Mouse (Mus musculus) R1 (cell line): ENCODE measurements around the gene Ccnb1.
"Not testable (repeated sequence)": the region's sequence is repeated elsewhere in the genome, so short reads cannot be mapped to it uniquely, and the experiment has no call there.

Source experiments
- DNase-seq: peaks from one replicate; pipeline ENCODE4 v3.0.0-alpha.2; 2018; ENCODE audit warnings: low read depth, low spot score

The Ccnb1 gene

GRCm38 (mm10) chr13:100786414-100786867 lies at the start of gene Ccnb1:
Gene Ccnb1 (minus strand): TSS chr13:100786570.
- peak; percentile 97 for DNase-seq

GRCm38 (mm10) chr13:100834777-100835176 lies 48.4 kb upstream of the Ccnb1 start:
- DNase-seq: no peak

GRCm38 (mm10) chr13:100833640-100834002 lies 47.3 kb upstream of the Ccnb1 start:
- DNase-seq: no peak

- peak; percentile 99 for DNase-seq
Measured at GRCm38 (mm10) chr13:100832741-100833639, 46.6 kb upstream of the Ccnb1 start, which contains the start of gene Slc30a5. Gene Slc30a5 (minus strand): TSS chr13:100833427.

GRCm38 (mm10) chr13:100832188-100832587 lies 45.8 kb upstream of the Ccnb1 start:
- DNase-seq: no peak

- DNase-seq: no peak
Measured at GRCm38 (mm10) chr13:100831123-100831522, 44.8 kb upstream of the Ccnb1 start.

GRCm38 (mm10) chr13:100825627-100826410 lies 39.4 kb upstream of the Ccnb1 start:
- no peak for DNase-seq

GRCm38 (mm10) chr13:100824916-100825315 lies 38.5 kb upstream of the Ccnb1 start:
- no peak for DNase-seq

- no peak for DNase-seq
Measured at GRCm38 (mm10) chr13:100824306-100824705, 37.9 kb upstream of the Ccnb1 start.

- DNase-seq: no peak
Measured at GRCm38 (mm10) chr13:100823863-100824262, 37.5 kb upstream of the Ccnb1 start.

GRCm38 (mm10) chr13:100814451-100814850 lies 28.1 kb upstream of the Ccnb1 start:
- DNase-seq: no peak

- no peak for DNase-seq
Measured at GRCm38 (mm10) chr13:100805776-100806175, 19.4 kb upstream of the Ccnb1 start.

- no peak for DNase-seq
Measured at GRCm38 (mm10) chr13:100797171-100797570, 10.8 kb upstream of the Ccnb1 start.

GRCm38 (mm10) chr13:100789083-100789482 lies 2.7 kb upstream of the Ccnb1 start:
- DNase-seq: no peak

GRCm38 (mm10) chr13:100788057-100788456 lies 1.7 kb upstream of the Ccnb1 start:
- DNase-seq: not testable (repeated sequence)

GRCm38 (mm10) chr13:100787316-100788010 lies 1.1 kb upstream of the Ccnb1 start:
- DNase-seq: peak; percentile 82

GRCm38 (mm10) chr13:100785806-100786413 lies 460 bp downstream of the Ccnb1 start:
- DNase-seq: peak; percentile 54

- DNase-seq: no peak
Measured at GRCm38 (mm10) chr13:100777491-100777890, 8.9 kb downstream of the Ccnb1 start.

- DNase-seq: no peak
Measured at GRCm38 (mm10) chr13:100776710-100777109, 9.7 kb downstream of the Ccnb1 start.

GRCm38 (mm10) chr13:100776056-100776419 lies 10.3 kb downstream of the Ccnb1 start:
- DNase-seq: no peak
